Comparison of ENCODE assay signal across 8 mouse cellular contexts in genomic region chr2:31458989-31459936, GRCm38 (mm10). TPM values are rescaled to one million over a fixed set of nuclear protein-coding genes. Genes with fewer than 3 reads are reported as not detected.
DNase-seq lines count a peak whose midpoint lies in the region; ATAC-seq and TF ChIP-seq lines count a peak whose summit lies in the region.

No protein-coding gene starts in this region.

- no peak for TF ChIP-seq CTCF in layer of hippocampus, adult 2 months (conservative IDR thresholded peaks at IDR 0.05)

- H3K4me1 ChIP-seq in heart, embryonic 13.5 days: peaks cover 36% of the 10 kb centered on the region
- peaks cover 8% of the 10 kb centered on the region for H3K4me1 ChIP-seq in hindbrain, embryonic 12.5 days

- no peaks in the 10 kb centered on the region for H3K36me3 ChIP-seq in heart, embryonic 13.5 days
- H3K36me3 ChIP-seq in hindbrain, embryonic 12.5 days: no peaks in the 10 kb centered on the region

- H3K4me3 ChIP-seq in heart, embryonic 13.5 days: peak overlapping the region; percentile 52; the same call in 1 of the 2 replicates
- no peak overlapping the region for H3K4me3 ChIP-seq in hindbrain, embryonic 12.5 days
- no peak overlapping the region for H3K4me3 ChIP-seq in layer of hippocampus, adult 2 months

- peak overlapping the region; percentile 79 for H3K4me2 ChIP-seq in heart, embryonic 13.5 days
- H3K4me2 ChIP-seq in hindbrain, embryonic 12.5 days (replicated peaks): peak overlapping the region; percentile 69; the same call in 1 of the 2 replicates

- H3K9me3 ChIP-seq in heart, embryonic 13.5 days: no peaks in the 10 kb centered on the region
- no peaks in the 10 kb centered on the region for H3K9me3 ChIP-seq in hindbrain, embryonic 12.5 days (replicated peaks)

- no peak for ATAC-seq in heart, embryonic 13.5 days (ENCODE audit: extremely low read depth, insufficient number of reproducible peaks, low FRiP score, low TSS enrichment)
- peak; percentile 2 for ATAC-seq in CD4-positive, CD25-positive, alpha-beta regulatory T cell, adult 4 months
- ATAC-seq in hindbrain, embryonic 12.5 days (ENCODE audit: low FRiP score): no peak
- ATAC-seq in megakaryocyte-erythroid progenitor cell, adult 5-6 weeks (replicated peaks; ENCODE audit: low FRiP score, low TSS enrichment, poor library complexity, severe bottlenecking): peak; percentile 58; the same call in 1 of the 2 replicates

- intact Hi-C loops in heart, postnatal 25 days (cut with DNase I): no loop called here

- H3K27me3 ChIP-seq in heart, embryonic 13.5 days (replicated peaks): peaks cover 70% of the 10 kb centered on the region
- H3K27me3 ChIP-seq in hindbrain, embryonic 12.5 days: peaks cover 75% of the 10 kb centered on the region

- 31% methylated on average over 16 of the region's 16 CpGs for WGBS in heart, embryonic 13.5 days
- 37% methylated on average over 16 of the region's 16 CpGs for WGBS in hindbrain, embryonic 12.5 days

- no peak overlapping the region for H3K27ac ChIP-seq in heart, embryonic 13.5 days (replicated peaks)
- no peak overlapping the region for H3K27ac ChIP-seq in hindbrain, embryonic 12.5 days
- H3K27ac ChIP-seq in layer of hippocampus, adult 2 months: no peak overlapping the region

- peak overlapping the region; percentile 76; the same call in 1 of the 2 replicates for H3K9ac ChIP-seq in heart, embryonic 13.5 days
- no peak overlapping the region for H3K9ac ChIP-seq in hindbrain, embryonic 12.5 days

- no peak for DNase-seq in heart, postnatal 25 days (ENCODE audit: low spot score)
- no peak for DNase-seq in layer of hippocampus, adult 2 months (ENCODE audit: low spot score in 2 of 2)
- DNase-seq in gastrocnemius, adult 18-20 months (ENCODE audit: low spot score): no peak
- no peak for DNase-seq in cerebellum, postnatal 4 days (ENCODE audit: low spot score in 2 of 2)

RNA-seq across cellular contexts. Expression of gene Ass1, which starts 10.7 kb away (rescaled TPM):
- 10.4 and 12.5 TPM in 2 replicates for polyA plus RNA-seq in heart, embryonic 13.5 days (2015; fragmentation: Nextera tagmentation; extraction: Ambion mirVana)
- 1 to 10 TPM; 4.3 to 4.4 TPM for total RNA-seq in heart, postnatal 25 days (2021)
- 100 to 1,000 TPM; 415 to 537 TPM for polyA plus RNA-seq in CD4-positive, CD25-positive, alpha-beta regulatory T cell, adult 4 months (2017; shearing (Covaris generic))
- 7.2 and 7.7 TPM in 2 replicates for polyA plus RNA-seq in hindbrain, embryonic 12.5 days (2016; fragmentation: Nextera tagmentation; extraction: Ambion mirVana)
- 63.2 and 78.5 TPM in 2 replicates for total RNA-seq in megakaryocyte-erythroid progenitor cell, adult 5-6 weeks (2014; fragmentation: Nextera tagmentation)
- total RNA-seq in megakaryocyte-erythroid progenitor cell, adult 5-6 weeks (2017): 93.7 and 108 TPM in 2 replicates
- total RNA-seq in layer of hippocampus, adult 2 months (2021): 10 to 100 TPM; 27.5 to 27.7 TPM
- total RNA-seq in gastrocnemius, adult 18-20 months (2021): 1 to 10 TPM; 2.4 to 5.9 TPM

Comparison
In these comparisons a context has a peak if more than half of its experiments do, and no peak if none do; other contexts are left out.
1. ATAC-seq: peak in CD4-positive, CD25-positive, alpha-beta regulatory T cell, adult 4 months (single experiment) and megakaryocyte-erythroid progenitor cell, adult 5-6 weeks (single experiment); none in heart, embryonic 13.5 days (single experiment) and hindbrain, embryonic 12.5 days (single experiment).
2. RNA of gene Ass1, which starts 10.7 kb away (total RNA-seq): 63.2 to 108 TPM in megakaryocyte-erythroid progenitor cell, adult 5-6 weeks and 27.5 to 27.7 TPM in layer of hippocampus, adult 2 months; 2.4 to 5.9 TPM in gastrocnemius, adult 18-20 months and 4.3 to 4.4 TPM in heart, postnatal 25 days; every median in the first group is over 4 times any median in the second.